8 mouse cellular contexts compared by ENCODE assay signal in the genomic region with DNA sequence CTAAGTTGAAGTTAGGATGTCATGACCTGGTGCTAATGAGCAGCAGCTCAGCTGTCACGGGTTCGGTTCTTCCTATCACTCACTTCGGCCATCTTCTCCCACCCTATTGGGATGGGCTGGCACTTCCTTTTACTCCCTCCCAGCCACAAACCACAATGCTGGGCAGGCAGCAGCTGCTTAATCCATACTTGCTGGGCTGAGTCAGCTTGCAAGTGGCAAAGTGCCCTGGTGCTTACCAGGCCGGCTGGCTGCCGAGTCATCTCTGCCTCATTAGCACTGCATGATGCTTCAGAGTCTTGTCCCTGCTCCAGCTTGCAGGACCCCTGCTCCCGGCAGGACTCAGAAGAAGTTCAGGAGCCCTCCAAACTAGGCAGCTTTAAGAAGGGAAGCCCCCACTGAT. TPM values are rescaled to one million over a fixed set of nuclear protein-coding genes. Genes with fewer than 3 reads are reported as not detected.
A peak's percentile ranks its signal among the peaks of the same experiment; 100 is the strongest.
DNase-seq lines count a peak whose midpoint lies in the region; ATAC-seq lines count a peak whose summit lies in the region.

No protein-coding gene starts in this region.

- peak; percentile 63 for ATAC-seq in embryonic facial prominence, embryonic 15.5 days (ENCODE audit: insufficient number of reproducible peaks, low FRiP score, low TSS enrichment, low read depth)
- peak; percentile 30; the same call in 1 of the 2 replicates for ATAC-seq in neutrophil, adult 5-6 weeks (ENCODE audit: extremely low read depth, insufficient number of reproducible peaks, low FRiP score, poor library complexity, severe bottlenecking)

- 53% methylated on average over 6 of the region's 6 CpGs for whole genome bisulfite sequencing in embryonic facial prominence, embryonic 15.5 days

- peaks cover 33% of the 10 kb centered on the region for H3K4me1 ChIP-seq in embryonic facial prominence, embryonic 15.5 days

- no peak overlapping the region for H3K4me2 ChIP-seq in embryonic facial prominence, embryonic 15.5 days (replicated peaks)

- H3K9me3 ChIP-seq in embryonic facial prominence, embryonic 15.5 days (replicated peaks), result no peaks in the 10 kb centered on the region

- H3K36me3 ChIP-seq in embryonic facial prominence, embryonic 15.5 days, result no peaks in the 10 kb centered on the region

- H3K9ac ChIP-seq in embryonic facial prominence, embryonic 15.5 days, result no peak overlapping the region

- peak; percentile 35 for DNase-seq in lung, postnatal 10 days
- DNase-seq in lung, postnatal 14 days, result no peak
- DNase-seq in layer of hippocampus, postnatal 36 days, result peak; percentile 73 to 78
- DNase-seq in kidney, adult 8-10 months, result no peak
- no peak for DNase-seq in yolk sac, embryonic 10.5 days (ENCODE audit: low spot score)
- no peak for DNase-seq in T-cell, adult 2 months (ENCODE audit: low spot score)

- no peaks in the 10 kb centered on the region for H3K27me3 ChIP-seq in embryonic facial prominence, embryonic 15.5 days

- no peak overlapping the region for H3K4me3 ChIP-seq in embryonic facial prominence, embryonic 15.5 days (replicated peaks)

- H3K27ac ChIP-seq in embryonic facial prominence, embryonic 15.5 days (replicated peaks), result no peak overlapping the region; the same call in 1 of the 2 replicates

RNA-seq across cellular contexts. Expression of a gene that starts 49.2 kb away (rescaled TPM):
- polyA plus RNA-seq in embryonic facial prominence, embryonic 15.5 days (2015; fragmentation: Nextera tagmentation; extraction: Ambion mirVana), result 55.3 and 59.5 TPM in 2 replicates
- 100 to 1,000 TPM; 354 to 385 TPM for total RNA-seq in layer of hippocampus, postnatal 36 days (2021)
- total RNA-seq in neutrophil, adult 5-6 weeks (2017), result 165 TPM in 2 replicates

Comparison
In these comparisons a context has a peak if more than half of its experiments do, and no peak if none do; other contexts are left out.
1. DNase-seq: peak in lung, postnatal 10 days (single experiment) and layer of hippocampus, postnatal 36 days (2 of 2); none in lung, postnatal 14 days (single experiment), kidney, adult 8-10 months (0 of 2), yolk sac, embryonic 10.5 days (single experiment) and T-cell, adult 2 months (single experiment).